Mouse (Mus musculus): ENCODE measurements around the gene Mtf1.

GRCm38 (mm10) chr4:124755526-124755925, 46.4 kb upstream of the Mtf1 start:
- TF ChIP-seq CTCF (IDR thresholded peaks at IDR 0.05; ENCODE audit: control insufficient read depth, insufficient read depth, low read length) = no peak
- no peak for TF ChIP-seq POLR2A (IDR thresholded peaks at IDR 0.05; ENCODE audit: borderline replicate concordance, control insufficient read depth, low read depth, low read length)

All from bone marrow, adult 2 months (tissue).